Mouse (Mus musculus) cortical plate, adult 2 months (tissue): Measurements from ENCODE around the gene Draxin. TPM values are rescaled to one million over a fixed set of nuclear protein-coding genes. Genes with fewer than 3 reads are reported as not detected.
"Not testable (repeated sequence)": the region's sequence is repeated elsewhere in the genome, so short reads cannot be mapped to it uniquely, and the experiment has no call there.

Source experiments
- H3K27ac ChIP-seq: fragments of 200-500 bp; 2 replicates; pipeline ENCODE4 v1.5.1; 2012; ENCODE audit warnings: low read length, control low read depth, inconsistent platforms; ENCODE audit not compliant: insufficient read depth
- H3K4me1 ChIP-seq: fragments of 200-500 bp; 2 replicates; pipeline ENCODE4 v1.6.1; 2011; ENCODE audit warnings: low read length; ENCODE audit not compliant: control insufficient read depth, insufficient read depth
- H3K4me3 ChIP-seq: fragments of 200-500 bp; 2 replicates; pipeline ENCODE4 v1.5.1; 2011; ENCODE audit warnings: mild to moderate bottlenecking, low read length, control low read depth; ENCODE audit not compliant: insufficient read depth
- CTCF ChIP-seq: fragments of 200-500 bp; IDR thresholded peaks from 2 replicates; pipeline ENCODE4 v1.5.1; 2011; ENCODE audit warnings: mild to moderate bottlenecking, control low read depth, low read length; ENCODE audit not compliant: insufficient read depth; ENCODE audit errors: extremely low read depth
- POLR2A ChIP-seq: fragments of 200-500 bp; IDR thresholded peaks from 2 replicates; pipeline ENCODE4 v1.6.1; 2011; ENCODE audit warnings: mild to moderate bottlenecking, low read length, control low read depth; ENCODE audit not compliant: insufficient read depth; ENCODE audit errors: extremely low read depth
- polyA plus RNA-seq: library from polyadenylated mRNA; depleted of rRNA; stranded (reverse); fragments of >200 nt; gene quantifications from 2 replicates; pipeline ENCODE4 v1.2.3, GENCODE M21; 2012

Gene Draxin
- polyA plus RNA-seq, 1 experiment = 0.42 TPM

DNA sequence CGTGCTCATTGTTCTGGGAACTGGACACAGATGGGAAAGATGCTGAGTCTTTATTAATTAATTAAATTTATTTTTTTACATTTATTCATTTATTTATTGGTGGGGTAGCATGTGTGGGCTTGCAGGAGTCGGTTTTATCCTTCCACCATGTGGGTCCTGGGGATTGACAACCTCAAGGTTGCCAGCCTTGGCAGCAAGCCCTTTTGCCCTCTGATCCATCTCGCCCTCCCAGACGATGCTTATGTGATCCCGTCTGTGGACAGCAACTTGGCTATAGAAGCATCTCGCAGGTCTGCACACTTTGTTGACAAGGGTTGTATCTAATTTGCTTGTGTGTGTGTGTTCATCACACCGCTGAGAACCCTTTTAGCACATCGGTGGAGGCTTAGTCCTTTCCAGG lies 7.0 kb upstream of the Draxin start:
- Histone ChIP-seq H3K27ac (no peak overlapping the region), H3K4me3 (no peak overlapping the region), H3K4me1 (no peaks in the 10 kb centered on the region; the same call in 1 of the 2 replicates)
- TF ChIP-seq POLR2A (no peak), CTCF (no peak)

DNA sequence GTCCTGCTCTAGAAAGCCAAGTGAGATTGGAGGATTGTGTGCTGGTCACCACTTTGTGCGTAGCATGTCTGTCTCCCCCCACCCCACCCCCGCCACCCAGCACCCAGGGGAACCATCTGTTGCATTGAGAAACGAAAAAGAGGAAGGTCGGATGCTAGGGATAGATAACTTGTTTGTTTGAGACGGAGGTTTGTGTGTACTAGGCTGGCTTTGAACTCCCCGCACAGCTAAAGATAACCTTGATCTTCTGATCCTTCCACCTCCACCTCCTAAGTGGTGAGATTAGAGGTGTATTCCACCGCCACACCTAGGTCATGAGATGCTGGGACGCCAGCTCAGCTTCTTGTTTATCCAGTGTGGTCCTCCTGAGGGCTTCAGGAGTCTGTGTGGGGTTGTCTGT lies 4.5 kb upstream of the Draxin start:
- H3K4me3 ChIP-seq = no peak overlapping the region
- H3K27ac ChIP-seq = no peak overlapping the region
- TF ChIP-seq POLR2A (no peak), CTCF (no peak)
- H3K4me1 ChIP-seq = no peaks in the 10 kb centered on the region

DNA sequence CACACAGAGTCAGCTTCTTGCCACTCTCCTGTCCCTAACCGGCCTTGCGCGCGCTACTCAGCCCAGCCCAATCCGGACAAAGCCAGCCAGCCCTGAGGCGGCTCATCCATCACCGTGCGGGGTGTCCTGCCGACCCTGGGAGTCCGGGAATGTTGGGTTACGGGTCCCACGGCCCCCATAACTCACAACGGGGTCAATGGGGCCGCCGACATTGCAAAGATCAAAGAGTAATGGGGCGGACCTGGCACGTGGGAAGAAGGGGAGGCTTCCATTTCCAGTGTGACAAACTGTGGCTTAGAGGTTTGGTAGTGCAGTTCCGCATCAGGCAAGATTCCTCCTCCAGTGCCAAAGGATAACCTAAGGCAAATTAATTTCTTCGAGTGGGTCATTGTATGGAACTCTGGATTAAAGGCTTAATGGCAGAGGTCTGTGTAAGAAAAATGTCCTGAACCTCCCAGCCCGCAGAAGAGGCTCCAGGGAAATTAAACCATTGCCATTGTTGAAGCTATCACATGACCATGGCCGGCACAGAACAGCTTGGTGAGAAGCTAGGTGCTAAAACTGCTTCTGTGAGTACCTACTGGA lies 1.1 kb upstream of the Draxin start:
- H3K4me3 ChIP-seq = peak overlapping the region; percentile 31; the same call in 1 of the 2 replicates
- H3K27ac ChIP-seq = no peak overlapping the region
- TF ChIP-seq CTCF (no peak), POLR2A (no peak)
- H3K4me1 ChIP-seq = no peaks in the 10 kb centered on the region

DNA sequence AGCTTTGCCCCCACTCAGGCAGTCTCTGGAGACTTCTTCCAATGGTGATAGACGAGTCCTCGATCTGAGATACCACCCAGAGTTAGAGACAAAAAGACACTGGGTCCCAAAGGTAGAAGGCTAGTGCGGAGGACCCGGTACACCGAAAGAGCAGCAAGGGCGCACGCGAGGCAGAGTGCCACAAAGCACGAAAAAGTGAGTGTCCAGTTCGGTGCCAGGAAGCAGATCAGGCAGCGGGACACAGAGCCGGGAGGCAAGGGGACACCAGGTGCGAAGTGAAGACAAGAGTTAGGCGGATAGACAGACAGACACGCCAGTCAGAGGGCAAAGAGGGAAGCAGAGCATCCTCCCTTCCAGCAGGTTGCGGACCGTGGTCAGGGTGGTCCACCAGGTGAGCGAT lies 365 bp downstream of the Draxin start, which contains the start of gene Mad2l2:
Gene Mad2l2 (plus strand): TSS at position 252 of the 400 bp plus-strand sequence.
- Histone ChIP-seq H3K27ac (no peak within 1 kb of the TSS), H3K4me1 (no peaks in the 10 kb centered on the region), H3K4me3 (peak within 1 kb of the TSS; percentile 31)
- TF ChIP-seq POLR2A (no peak), CTCF (no peak)

DNA sequence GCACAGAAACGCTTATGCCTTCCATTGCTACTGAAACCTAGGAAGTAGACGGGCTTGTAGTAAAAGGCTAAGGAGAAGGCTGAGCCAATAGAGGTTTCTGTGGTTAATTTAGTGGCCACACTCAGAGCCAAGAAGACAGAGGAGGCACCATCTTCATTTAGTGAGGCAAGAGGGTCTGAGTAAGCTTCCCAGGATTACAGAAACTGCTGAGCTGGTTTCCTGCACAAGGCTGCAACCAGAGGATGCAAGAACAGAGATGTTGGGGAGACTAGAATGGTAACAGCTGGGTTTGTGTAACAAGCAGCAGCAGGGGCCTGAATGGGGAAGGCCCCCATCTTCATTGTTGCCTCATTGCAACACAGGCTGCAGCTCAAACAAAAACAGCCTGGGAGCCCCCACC lies 1.8 kb downstream of the Draxin start:
- Histone ChIP-seq H3K4me3 (no peak overlapping the region), H3K4me1 (no peaks in the 10 kb centered on the region), H3K27ac (no peak overlapping the region)
- TF ChIP-seq POLR2A (no peak), CTCF (no peak)

DNA sequence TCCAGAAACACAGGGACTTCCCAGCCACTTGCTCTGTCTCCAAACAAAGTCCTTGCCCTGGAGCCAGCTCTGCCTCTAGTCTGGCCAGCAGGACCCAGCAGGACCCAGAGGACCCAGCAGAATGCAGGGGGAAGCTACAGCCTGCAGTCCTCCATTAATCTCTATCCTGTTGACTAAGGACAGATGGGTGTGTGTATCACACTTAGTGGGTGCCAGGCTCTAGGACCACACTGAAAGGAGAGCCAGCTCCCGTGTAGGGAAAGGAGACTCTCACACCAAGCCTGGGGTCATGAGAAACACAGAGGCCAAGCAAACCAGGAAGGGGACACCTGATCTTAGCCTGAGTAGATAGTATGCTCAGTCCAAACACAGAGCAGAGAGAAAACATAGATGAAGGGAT lies 2.3 kb downstream of the Draxin start:
- TF ChIP-seq CTCF (no peak), POLR2A (no peak)
- H3K27ac ChIP-seq = no peak overlapping the region
- no peaks in the 10 kb centered on the region for H3K4me1 ChIP-seq
- H3K4me3 ChIP-seq = no peak overlapping the region

DNA sequence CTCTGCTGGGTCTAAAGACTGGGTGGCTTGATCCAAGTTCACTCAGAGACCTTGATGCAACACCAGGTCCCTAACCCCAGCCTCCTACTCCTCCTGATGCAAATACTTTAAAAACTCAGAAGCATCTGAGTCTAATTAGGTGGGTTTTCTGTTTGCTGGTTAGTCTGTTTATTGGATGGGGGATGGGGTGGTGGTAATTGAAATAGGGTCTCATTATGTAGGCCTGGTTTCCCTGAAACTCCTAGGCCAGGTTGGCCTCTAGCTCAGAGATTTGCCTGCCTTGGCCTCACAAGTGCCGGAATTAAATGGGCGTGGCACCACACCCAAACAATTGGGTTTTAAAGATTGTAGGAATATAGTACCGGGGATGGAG lies 7.8 kb downstream of the Draxin start:
- no peaks in the 10 kb centered on the region for H3K4me1 ChIP-seq

DNA sequence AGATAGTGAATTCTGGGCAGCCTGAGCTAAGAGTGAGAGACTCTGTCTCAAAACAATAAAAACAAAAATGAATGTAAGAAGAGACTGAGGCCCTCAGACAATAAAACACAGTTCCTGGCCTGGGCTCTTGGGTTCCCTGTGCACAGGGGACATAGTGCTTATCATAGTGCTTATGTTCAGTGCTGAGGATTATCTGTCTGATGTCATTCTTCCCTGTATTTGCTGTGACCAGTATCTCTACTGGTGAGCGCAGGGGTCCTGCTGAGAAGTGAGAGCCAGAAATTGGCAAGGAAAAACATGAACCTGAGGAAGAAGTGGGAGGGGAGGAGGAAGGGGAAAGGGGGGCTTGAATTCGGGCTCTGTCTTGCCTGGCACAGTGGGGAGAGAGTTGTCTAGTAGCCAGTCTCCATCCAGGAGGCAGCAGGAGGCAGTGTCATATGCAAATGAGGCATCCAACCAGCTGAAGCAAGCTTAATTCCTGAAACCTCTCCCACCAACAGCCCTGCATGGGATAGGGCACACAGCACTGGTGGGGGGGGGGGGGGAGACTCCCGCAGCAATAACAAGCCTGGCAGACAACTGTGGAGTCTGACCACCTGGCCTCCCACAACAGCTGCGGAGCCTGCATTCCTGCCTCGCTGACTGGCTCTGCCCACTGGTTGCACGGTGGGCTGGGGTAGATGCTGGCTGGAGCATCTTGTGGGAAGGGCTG lies 8.4 kb downstream of the Draxin start:
- Histone ChIP-seq H3K27ac (no peak overlapping the region), H3K4me1 (no peaks in the 10 kb centered on the region)
- TF ChIP-seq CTCF (no peak), POLR2A (no peak)

More for the DNA sequence above, 7.8 kb downstream of the Draxin start:
- Histone ChIP-seq H3K4me3 (no peak overlapping the region), H3K27ac (no peak overlapping the region)
- TF ChIP-seq CTCF (no peak), POLR2A (no peak)

DNA sequence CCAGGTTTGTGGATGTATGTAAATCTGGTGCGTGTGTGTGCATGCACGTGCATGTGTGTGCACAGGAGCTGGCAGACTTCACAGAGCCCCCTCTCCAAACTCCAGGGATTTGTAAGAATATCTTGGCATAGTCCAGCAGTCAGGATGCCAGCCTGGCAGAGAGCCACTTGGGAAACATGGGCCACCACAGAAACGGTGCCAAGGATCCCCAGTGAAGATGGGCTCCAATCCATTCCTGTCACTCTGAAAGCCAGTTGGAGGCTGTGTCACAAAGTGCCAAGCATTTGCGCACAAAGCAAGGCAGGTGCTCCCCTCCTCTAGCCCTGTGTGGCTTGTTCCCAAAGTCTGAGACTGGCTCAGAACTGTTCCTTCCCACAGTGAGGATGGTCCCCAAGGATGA lies 9.1 kb downstream of the Draxin start:
- H3K4me1 ChIP-seq = no peaks in the 10 kb centered on the region
- H3K27ac ChIP-seq = no peak overlapping the region
- H3K4me3 ChIP-seq = no peak overlapping the region
- TF ChIP-seq CTCF (no peak), POLR2A (no peak)

More for the DNA sequence above, 8.4 kb downstream of the Draxin start:
- no peak overlapping the region for H3K4me3 ChIP-seq

DNA sequence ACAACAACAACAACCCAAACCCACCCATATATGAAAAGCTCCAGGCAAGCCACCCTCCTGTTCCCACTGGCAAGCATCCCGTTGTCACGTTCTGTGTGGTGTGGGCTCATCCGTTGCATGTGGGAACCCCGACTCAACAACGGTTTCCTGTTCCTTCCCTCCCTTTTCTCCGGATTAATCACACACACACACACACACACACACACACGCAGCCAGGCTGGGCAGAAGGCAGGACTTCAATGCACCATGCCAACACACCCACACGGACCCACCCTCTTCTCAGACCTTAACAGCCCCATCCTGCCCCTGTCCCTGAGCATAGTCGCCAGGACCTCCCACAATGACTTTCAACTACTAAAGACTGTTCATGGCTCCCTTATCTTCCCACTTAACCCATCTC lies 9.9 kb downstream of the Draxin start:
- TF ChIP-seq CTCF = no peak
- no peak for TF ChIP-seq POLR2A
- Histone ChIP-seq H3K4me3 (no peak overlapping the region), H3K4me1 (no peaks in the 10 kb centered on the region), H3K27ac (no peak overlapping the region)

DNA sequence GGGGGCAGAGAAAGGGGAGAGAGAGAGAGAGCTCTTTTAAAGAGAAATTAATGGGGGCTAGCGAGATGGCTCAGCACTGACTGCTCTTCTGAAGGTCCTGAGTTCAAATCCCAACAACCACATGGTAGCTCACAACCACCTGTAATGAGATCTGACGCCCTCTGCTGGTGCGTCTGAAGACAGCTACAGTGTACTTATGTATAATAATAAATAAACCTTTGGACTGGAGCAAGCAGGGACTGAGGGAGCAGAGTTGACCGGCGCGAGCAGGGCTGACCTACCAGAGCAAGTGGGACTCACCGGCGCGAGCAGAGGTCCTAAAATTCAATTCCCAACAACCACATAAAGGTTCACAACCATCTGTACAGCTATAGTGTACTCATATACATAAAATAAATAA lies 10.9 kb downstream of the Draxin start:
- H3K4me1 ChIP-seq, H3K4me3 ChIP-seq, H3K27ac ChIP-seq: not testable (repeated sequence)
